Mouse (Mus musculus): ENCODE measurements around the gene Shb.

Gene Shb

DNA sequence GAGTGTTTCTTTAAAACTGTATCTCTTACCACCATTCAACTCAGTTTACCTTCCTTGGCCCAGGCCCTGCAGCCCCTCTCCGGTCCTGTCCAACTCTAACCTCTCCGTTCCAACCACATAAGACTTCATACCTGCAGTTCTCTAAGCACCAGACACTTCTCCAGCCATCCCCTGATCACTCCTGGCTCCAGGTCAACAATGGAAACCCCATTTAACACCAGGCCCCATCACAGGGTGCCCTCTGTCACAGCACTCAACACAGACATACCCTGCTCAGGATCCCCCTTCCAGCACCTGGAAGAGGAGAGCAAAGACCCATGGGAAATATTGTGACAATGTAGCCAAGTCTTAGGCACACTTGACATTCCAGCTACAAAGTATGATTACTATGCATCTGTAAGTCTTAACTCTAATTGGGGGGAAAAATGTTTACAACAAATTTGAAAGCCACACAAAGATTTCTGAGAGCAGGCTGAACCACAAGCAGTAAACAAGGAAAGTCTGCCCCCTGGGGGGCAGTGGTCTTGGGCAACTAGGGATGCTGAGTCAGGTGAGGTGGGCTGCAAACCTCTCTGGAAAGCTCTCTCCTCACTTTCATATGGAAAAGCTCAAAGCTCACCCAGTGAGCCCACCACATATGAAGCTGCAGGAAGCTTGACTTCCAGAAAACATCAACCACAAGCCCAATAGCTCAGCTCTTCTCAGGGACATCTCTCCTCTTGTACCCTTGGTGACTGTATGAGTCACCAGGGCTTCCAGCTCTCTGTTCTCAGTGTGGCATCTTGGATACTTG, 4.5 kb downstream of the Shb start:
- peak; percentile 92 for DNase-seq

DNA sequence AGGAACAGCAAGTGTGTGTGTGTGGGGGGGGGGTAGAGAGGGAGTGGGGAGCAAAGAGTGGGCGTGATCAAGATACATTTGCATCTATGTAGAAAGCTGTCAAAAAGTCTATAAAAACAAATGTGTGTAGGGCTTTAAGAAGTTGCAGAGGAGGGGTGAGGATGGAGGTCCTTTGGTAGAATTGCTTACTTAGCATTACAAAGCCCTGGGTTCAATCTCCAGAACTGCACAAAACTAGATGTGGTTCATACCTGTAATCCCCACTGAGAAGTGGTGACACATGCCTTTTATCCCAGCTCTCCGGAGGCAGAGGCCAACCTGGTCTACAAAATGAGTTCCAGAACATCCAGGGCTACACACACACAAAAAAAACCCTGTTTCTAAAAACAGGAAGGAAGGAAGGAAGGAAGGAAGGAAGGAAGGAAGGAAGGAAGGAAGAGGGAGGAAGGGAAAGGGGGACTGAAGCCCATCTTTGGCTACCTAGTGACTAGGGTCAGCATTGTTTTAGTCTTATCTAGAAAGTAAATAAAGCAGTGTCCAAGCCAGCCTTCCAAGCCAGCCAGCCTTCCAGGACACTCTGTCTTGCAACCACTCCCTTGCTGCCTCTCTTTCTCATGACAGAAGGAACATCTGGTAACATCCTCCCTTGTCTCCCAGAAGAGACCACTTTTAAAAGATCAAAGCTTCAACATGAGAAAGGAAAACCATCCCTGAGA, 5.3 kb downstream of the Shb start:
- no peak for DNase-seq

DNA sequence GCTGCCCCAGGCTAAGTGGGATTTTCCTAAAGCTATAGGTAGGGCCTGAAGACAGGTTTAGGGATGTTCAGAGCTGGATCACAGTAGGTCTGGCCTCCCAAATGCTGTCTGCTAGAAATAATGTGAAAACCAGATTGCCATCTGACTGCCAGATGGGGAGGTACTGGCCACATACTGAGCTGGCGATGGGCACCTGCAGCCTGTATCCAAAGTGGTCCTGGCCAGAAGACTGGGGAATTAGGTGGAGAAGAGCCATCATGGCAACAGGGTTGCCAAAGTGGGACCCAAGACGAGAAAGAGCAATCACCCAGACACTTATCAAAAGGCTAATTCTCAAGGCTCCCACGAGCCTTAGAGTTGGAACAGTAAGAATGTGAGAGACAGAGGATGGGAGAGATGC, 6.1 kb downstream of the Shb start:
- no peak for DNase-seq

DNA sequence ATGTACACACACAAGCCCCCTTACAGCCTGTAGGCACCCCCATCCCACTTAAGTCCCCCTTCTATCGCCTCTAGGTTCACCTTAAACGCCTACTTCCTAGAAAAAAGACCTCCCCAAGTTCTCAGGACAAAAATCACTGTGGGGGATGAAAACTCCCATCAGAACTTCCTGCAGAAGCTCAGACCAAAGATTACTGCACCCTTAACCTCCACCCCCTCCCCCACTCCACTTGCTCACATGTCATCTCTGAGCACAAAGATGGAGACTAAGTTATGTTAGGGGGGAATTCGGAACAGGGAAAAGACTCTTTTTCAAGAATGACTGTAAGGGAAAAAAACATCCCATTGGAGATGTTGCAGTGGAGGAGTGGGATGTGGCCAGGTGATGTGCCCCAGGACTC, 6.7 kb downstream of the Shb start:
- DNase-seq = peak; percentile 66

DNA sequence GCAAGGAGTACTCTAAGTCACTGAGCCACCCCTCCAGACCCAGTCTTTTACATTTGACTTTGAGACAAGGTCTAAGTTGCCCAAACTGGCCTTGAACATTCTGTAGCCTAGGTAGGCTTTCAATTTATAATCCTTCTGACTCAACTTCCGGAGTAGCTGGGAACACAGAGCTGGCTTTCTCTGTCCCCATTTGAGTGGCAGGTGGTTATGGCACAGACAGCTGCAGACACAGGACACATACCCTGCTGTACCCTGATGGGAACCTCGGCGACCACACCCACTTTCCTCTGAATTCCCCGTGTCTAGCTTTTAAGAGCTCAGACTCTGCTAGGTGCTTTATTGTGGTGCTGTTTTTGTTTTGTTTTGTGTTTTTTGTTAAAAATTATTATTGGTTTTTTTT, 7.7 kb downstream of the Shb start:
- no peak for DNase-seq

DNA sequence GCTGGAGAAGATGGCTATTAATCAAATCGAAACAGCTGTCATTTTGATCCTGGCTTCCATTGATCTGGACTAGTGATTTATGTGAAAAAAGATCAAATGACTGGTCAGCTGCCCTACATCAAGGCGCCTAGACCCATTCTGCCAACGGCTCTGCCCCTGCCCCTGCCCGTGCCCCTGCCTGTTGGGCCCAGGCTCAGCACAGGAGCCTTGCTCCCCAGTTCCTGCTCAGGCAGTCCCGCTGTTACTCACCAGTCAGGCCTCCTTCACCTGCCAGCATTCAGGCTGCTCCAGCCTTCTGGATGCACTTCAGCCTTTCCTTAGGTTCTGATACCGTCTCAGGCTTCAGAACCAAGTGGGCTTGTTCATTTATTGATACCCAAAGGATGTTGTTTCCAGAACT, 8.9 kb downstream of the Shb start:
- no peak for DNase-seq

DNA sequence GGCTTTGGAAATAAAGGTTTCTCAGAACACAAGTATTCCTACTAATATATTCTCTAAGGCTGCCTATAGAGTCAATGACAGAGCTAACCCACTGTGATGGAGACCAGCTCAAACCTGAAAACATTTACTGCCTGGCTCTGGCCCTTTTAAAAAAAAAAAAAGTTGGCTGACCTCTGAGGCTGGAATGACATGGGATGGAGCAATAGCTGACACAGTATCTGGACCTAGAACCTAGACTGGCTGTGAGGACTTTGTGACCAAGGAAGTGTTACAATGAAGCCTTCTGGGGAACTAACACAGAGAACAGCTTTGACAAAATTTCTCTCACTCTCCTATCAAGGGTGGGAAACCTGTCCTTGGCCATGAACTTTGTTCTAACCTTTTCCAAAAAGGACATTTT, 9.3 kb downstream of the Shb start:
- no peak for DNase-seq

DNA sequence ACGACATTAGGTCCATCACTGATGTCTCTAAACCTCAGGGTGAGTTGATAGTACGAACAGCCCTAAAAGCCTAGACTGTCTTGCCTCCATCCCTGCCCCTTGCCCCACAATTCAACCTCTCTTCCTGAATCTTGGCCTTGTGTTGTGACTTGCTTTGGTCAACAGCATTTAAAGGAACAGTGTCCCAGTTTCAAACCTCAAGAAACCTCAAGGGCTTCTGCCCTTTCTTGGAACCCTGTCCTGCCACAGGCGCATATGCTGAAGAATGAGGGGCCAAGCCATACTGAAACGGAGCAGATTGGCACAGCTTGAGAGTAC, 9.7 kb downstream of the Shb start:
- DNase-seq = no peak

DNA sequence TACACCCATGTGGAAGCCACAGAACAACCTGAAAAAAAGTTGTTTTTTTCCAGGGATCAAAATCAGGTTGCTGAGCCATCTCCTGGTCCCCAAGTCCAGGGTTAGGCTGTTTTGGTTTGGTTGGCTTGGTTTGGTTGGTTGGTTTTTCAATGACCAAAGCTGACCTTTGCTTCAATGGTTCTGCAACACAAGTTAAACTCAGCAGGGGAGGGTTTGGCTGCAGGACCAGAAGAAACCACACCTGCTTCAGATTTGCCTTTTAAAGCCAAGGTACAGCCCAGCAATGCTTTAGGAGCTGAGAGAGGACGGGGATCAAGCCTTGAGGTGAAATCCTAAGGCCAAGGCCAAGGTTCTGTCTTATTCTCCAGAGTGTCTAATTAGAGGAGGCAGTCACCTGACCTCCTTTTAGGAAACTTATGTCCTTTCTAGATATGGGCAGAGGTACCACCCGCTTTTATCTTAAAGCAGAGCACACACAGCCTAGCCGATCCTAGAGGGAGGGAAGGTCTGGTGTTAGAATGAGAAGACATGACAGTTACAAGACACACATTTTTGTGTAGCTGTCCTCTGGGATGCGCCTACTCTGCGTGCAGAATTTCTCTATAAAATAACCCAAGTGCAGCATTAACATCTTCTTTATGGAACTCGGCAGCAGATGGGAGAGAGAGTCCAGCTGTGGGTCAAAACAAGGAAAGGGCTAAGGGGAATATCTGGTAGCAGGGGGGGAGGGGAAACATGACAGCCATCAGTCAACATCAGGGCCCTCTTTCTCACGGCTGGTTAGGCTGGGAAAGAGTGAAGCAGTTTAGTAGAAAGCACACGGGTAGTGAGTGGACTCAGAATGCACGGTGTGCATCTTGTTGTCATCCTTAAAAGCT, 10.3 kb downstream of the Shb start:
- DNase-seq = no peak

DNA sequence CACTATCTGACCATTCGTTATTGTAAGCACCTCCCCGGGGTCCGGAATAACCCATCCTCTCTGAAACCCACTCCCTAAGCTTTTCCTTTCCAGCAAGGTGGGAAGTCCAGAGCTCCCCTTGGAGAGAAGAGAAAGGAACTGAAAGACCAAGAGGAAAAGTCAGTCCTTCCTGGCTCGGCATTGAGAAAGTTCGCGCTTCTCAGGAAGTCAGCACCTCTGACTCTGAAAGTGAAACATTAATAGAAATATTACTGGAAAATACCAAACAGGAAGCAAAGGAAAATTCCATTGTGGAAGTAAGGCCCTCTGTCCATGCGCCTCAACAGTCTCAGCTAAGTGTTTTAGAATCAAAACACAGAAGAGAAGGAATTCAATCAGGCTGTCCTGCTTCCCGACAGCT, 11.9 kb downstream of the Shb start:
- peak; percentile 94 for DNase-seq

DNA sequence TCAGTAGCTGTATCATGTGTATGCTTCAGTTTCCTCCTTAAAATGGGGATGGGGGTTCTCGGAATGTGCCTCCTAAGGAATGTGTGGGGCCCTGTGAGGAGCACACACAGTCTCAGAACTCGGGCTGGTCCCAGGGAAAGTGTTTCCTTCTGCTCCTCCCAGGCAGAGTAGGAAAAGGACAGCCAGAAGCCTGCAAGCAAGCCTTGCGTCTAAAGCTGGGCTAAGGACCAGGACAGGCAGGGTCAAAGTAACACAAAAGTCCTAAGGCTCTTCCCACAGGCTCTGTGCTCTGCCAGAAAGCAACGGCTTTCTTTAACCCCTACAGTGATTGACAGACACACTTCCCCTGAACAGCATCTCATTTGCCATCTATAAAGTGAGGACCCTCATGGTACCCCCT, 14.9 kb downstream of the Shb start:
- peak; percentile 94 for DNase-seq

DNA sequence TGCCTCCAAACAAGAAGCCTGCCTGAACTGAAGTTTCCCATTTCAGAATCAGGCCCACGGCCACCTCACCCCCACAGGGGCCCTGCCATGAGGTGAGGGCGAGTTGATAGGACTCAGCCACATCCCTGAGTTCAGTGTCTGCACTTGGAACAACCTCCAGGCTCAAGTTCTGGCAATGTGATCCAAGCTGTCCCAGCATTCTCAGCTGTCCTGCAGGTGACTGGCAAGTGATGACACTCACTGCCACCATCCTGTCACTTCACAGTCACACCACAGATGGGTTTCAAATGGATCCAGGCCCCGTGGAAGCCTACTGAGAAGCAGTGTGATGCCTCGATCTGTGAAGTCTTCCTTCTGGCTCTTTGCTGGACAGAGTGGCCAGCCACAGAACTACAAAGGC, 16.4 kb downstream of the Shb start:
- DNase-seq = peak; percentile 95

DNA sequence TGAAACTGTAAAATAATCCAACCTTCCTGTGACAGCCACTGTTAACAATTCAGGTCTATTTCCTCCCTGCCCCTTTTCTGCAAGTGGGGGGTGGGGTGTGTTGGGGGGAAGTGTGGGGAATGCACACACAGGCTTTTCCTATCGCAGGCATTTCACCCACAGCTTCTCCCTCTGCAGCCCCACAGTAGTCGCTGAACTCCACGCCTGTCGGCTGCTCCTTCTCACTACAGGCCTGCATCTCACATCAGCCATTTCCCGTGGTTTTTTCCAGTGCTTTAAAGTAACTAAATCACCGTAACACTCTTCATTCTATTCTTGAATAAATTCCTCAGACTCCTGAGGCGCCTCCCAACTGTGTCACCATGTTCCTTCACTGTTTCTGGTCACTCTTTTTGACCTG, 17.9 kb downstream of the Shb start:
- peak; percentile 93 for DNase-seq

DNA sequence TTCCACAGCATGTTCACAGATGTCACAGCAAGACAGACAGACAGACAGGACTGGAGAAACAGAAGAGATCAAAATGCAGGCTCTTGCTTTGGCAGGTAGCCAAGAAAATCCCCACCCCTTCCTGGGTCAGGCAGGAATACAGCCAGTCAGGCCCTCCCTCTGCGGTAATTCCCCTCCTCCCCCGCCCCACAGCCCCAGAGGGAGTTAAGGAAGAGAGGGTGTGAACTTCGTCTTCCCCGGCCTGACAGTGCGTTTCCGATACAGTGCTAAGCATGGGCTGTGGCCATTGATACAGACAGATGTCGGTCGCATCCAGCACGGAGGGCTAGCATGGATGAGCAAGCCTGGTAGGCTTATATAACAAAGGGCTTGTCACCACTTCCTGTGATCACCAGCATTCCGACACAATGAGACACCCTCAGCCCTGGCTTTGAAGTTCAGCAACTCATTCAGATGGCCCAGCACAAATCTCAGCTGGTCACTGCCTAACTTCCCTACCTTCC, 18.4 kb downstream of the Shb start:
- peak; percentile 99 for DNase-seq

DNA sequence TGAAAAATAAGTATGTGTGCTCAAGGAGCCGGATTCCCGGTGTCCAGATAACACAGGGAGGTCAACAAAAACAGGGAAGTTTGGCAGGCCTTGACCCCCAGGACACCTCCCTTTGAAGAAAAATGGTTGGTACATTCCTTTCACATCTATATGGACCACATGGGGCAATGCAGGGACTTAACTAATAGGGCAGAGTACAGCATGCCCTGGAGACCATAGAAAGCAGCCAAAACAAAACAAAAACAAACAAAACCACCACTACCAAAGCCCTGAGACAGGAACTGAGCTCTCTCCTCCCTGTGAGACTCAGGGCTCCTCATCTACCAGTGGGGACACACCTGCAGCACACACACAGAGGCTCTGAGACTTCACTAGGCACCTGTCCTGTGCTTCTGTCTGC, 18.9 kb downstream of the Shb start:
- no peak for DNase-seq

DNA sequence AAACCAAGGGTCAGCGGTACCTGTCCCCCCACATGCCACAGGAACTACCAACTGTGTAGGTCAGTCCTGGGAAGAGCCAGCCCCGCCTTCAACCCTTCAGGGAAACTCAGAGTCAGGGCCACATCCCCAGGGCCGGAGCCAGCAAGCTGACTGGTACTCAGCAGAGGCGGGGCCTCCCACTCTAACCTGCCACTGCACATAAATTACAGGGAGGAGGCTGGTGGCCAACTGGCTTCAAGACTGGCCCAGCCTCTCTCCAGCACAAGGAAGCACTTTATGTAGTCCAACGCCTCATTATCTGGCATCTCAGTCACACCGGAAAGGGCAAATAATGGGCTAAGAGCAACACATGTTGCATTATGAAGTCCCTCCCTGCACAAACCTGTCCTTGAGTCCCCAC, 22.1 kb downstream of the Shb start:
- DNase-seq = peak; percentile 97

DNA sequence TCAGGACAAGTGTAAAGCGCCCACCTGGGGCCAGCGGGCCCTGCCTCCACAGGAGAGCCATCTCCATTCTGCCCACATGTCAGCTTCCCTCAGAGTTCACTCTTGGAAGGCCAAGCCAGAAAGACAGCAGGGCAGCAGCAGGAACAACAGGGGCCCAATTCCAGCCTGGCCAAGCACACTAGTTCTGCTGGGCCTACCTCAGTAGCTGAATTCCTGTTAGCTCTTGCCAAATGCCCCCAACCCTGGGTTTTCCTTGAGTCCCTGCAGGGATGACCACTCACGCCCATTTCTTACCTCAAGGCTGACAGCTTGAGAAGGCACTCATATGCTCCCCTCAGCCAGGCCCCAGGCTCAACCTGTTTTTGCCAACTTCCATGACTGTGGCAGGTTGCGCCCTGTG, 22.9 kb downstream of the Shb start:
- DNase-seq = no peak

DNA sequence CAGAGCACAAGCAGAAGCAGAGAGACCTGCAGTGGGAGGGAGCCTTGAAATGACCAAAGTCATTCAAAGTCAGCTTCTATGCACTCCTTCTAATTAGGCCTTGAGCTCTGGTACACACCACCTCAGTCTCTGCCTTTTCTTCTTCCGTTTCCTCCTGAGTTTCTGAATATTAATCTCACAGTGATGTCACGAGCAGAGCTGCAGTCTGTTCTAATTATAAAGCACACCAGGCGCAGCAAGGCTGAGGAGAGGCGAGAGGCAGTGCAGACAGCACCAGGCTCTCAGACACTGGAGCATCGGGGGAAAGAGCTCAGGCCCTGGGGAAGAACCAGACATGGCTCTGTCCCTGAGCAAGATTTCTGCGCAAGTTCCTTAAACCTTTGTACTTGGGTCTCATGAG, 23.8 kb downstream of the Shb start:
- DNase-seq = peak; percentile 95

DNA sequence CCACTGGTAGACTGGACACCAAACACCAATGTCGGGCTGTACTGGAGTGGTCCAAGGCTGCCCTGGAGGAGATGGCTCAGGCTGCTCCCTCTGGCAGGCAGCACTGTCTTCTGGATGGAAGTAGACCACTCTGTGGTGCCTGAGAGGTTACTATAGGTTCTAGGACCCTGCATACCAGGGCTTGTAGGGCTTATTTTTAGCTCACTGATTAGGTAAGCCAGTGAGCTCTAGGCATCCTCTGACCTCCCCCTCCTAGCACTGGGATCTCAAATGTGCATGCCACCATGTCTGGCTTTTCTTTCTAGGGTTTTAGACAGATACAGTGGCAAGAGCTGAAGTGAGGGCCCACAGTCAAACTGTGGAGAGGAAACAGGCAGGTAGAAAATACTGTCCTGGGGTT, 24.8 kb downstream of the Shb start:
- DNase-seq = no peak

DNA sequence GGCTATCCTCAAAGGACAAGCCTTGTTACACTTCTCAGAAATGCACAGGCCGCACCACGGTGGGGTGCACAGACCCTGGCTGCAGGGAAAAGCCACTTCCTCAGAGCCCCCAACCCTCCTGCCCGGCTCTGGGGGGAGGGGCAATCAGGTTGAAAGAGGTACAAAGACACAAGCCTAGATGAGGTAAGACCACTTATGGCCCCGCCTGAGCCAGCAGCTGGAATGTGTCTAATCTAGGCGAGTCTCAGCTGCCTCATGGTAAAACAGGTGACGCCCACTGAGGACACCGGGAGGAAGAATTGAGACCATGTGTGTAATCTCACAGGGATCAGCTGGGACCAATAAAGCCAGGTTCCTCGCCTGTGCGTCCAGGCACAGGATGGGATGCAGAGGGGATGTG, 25.2 kb downstream of the Shb start:
- DNase-seq = no peak

DNA sequence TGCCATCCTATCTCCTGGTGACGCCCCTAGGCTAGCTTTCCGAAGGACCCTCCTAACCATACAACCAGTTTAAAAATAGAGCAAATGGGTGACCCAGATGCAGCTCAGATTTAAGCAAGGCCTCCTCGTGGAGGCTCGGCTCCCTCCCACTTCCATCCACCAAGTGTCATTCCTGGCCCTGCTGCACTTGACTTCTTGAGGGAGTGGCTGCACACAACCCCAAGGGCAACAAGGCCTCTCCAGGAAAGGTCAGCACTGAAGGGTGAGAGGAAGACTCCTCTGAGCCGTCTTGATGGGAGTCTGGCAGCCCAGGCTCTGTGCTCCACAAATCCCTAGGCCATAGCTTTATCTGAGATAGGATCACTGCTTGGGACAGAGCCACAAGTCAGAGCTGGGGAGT, 25.7 kb downstream of the Shb start:
- peak; percentile 96 for DNase-seq

DNA sequence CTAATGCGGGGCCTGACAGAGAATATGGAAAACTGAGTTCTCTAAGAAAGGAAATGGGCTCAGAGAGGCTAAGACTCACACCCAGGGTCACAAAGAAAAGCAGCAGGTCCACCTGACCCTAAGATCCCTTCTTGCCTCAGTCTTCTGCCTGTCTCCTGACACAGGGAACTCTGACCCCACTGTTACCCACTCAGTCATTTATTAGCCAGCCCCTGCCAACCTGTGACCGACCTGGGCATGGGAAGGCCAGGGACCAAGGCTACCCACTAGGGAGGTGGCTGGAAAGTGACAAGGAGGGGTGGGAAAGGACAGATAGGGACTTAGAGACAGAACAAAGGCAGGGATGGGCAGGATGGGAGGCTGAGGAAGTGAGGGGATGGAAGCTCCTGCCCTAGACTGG, 26.6 kb downstream of the Shb start:
- no peak for DNase-seq

DNA sequence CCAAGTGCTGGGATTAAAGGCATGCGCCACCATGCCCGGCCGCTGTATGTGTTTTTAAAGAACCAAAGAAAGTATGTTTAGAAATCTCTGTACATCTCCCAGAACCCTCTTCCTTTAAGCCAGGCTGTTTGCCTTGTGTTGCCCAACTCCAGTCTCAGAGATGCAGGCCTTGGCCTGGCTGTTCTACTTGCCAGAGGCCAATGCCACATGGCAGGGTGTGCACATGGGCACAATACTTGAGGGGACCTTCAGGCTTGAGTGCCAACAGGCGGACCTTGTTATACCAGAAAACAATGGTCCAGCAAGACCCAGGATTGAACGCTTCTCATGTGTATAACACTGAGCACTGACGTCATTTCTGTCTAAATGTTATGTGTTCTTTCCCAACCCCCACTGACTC, 27.1 kb downstream of the Shb start:
- DNase-seq = no peak

DNA sequence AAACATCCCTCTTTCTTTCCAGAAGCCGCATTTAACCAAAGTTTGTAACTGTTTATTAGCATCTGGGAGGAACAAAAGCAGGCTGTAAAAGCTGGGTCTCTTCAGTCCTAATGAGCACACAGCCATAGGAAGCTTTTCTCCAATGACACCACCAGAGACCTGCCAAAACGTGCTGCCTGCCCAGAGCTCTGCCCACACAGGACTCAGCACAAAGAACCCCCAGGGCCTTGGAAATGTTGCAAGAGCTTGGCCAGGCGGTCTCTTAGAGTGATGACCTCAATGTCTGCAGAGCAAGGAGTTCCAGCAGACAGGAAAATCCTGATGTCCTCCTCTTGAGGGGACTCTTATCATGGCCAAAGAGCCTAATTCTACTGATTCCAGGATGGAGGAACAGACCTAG, 28.5 kb downstream of the Shb start:
- DNase-seq = peak; percentile 97

Measured in heart, adult 11 months (tissue).